Mouse (Mus musculus) heart, postnatal 14 days (tissue): ENCODE results near the gene Dnah3. TPM values are rescaled to one million over a fixed set of nuclear protein-coding genes. Genes with fewer than 3 reads are reported as not detected.

ENCODE experiments used
- DNase-seq, 2 experiments: peaks; one replicate each; pipeline ENCODE4 v3.0.0; 2021 to 2022
- intact Hi-C: fragments of 180-260 bp; cut with DNase I; formaldehyde crosslinking; loops from one replicate; pipeline ENCODE4 v1.15.1; 2025
- long read RNA-seq, 2 experiments: library from polyadenylated mRNA; stranded (forward); transcript quantifications; one replicate each; pipeline ENCODE4 v2.0.0; 2021
- total RNA-seq, 2 experiments: library from RNA; stranded (reverse); gene quantifications; 2 replicates each; pipeline ENCODE4 v1.2.3; 2021

Dnah3 gene
- total RNA-seq = under 1 TPM in 1 of 2 experiments, not detected in 1; 0.29 TPM
- long read RNA-seq, experiment 1 = 0 reads
- long read RNA-seq, experiment 2 = 0 reads

GRCm38 (mm10) chr7:120095180-120095579 is at the start of gene Dnah3:
Gene Dnah3 (minus strand): TSS chr7:120095280.
- DNase-seq = no peak
- intact Hi-C loops = loop anchor here (5.0 kb wide), 2 partner anchors 232 to 248 kb away; partner anchors contain the start of gene Abca15

- intact Hi-C loops = loop anchor here (10.0 kb wide), 1 partner anchor 58 kb away; no protein-coding TSS in a partner anchor
These were observed 47.7 kb upstream of the Dnah3 start for GRCm38 (mm10) chr7:120142743-120143142.

GRCm38 (mm10) chr7:120128951-120129350 is 33.9 kb upstream of the Dnah3 start:
- DNase-seq = no peak
- intact Hi-C loops = loop anchor here (5.0 to 10.0 kb wide), 2 partner anchors 198 to 516 kb away; partner anchors contain the start of gene Abca15

More at GRCm38 (mm10) chr7:120142743-120143142, 47.7 kb upstream of the Dnah3 start:
- DNase-seq = no peak

- no peak for DNase-seq
- intact Hi-C loops = loop anchor here (5.0 to 10.0 kb wide), 2 partner anchors 200 to 517 kb away; partner anchors contain the start of gene Abca15
These were observed 32.6 kb upstream of the Dnah3 start for GRCm38 (mm10) chr7:120127686-120128059.

GRCm38 (mm10) chr7:120126976-120127685 is 32.1 kb upstream of the Dnah3 start:
- intact Hi-C loops = loop anchor here (5.0 to 10.0 kb wide), 2 partner anchors 200 to 518 kb away; partner anchors contain the start of gene Abca15
- no peak for DNase-seq

- peak; percentile 60 to 82 for DNase-seq
- intact Hi-C loops = loop anchor here (1.0 to 10.0 kb wide), 3 partner anchors 78 to 520 kb away; partner anchors contain the start of genes Abca14 and Abca15
These were observed 29.8 kb upstream of the Dnah3 start for GRCm38 (mm10) chr7:120124844-120125243.

- peak; percentile 8 to 21 for DNase-seq
- intact Hi-C loops = loop anchor here (1.0 to 10.0 kb wide), 3 partner anchors 21 to 521 kb away; partner anchors contain the start of genes Abca14 and Tmem159
These were observed 28.7 kb upstream of the Dnah3 start for GRCm38 (mm10) chr7:120123776-120124175.

- intact Hi-C loops = no loop called here
- no peak for DNase-seq
These were observed 22.4 kb upstream of the Dnah3 start for GRCm38 (mm10) chr7:120117529-120117928.

GRCm38 (mm10) chr7:120116976-120117375 is 21.9 kb upstream of the Dnah3 start:
- intact Hi-C loops = no loop called here
- no peak for DNase-seq

- intact Hi-C loops = loop anchor here (10.0 kb wide), 1 partner anchor 715 kb away; no protein-coding TSS in a partner anchor
- DNase-seq = no peak
These were observed 14.6 kb upstream of the Dnah3 start for GRCm38 (mm10) chr7:120109676-120110075.

GRCm38 (mm10) chr7:120106356-120106755 is 11.3 kb upstream of the Dnah3 start:
- DNase-seq = peak in 1 of 2 experiments; percentile 9
- intact Hi-C loops = loop anchor here (10.0 kb wide), 1 partner anchor 718 kb away; no protein-coding TSS in a partner anchor

GRCm38 (mm10) chr7:120104975-120105374 is 9.9 kb upstream of the Dnah3 start:
- intact Hi-C loops = loop anchor here (5.0 to 10.0 kb wide), 2 partner anchors 208 to 720 kb away; partner anchors contain the start of genes Dcun1d3 and Lyrm1

GRCm38 (mm10) chr7:120103019-120103567 is 8.0 kb upstream of the Dnah3 start:
- intact Hi-C loops = loop anchor here (2.0 to 10.0 kb wide), 3 partner anchors 20 to 722 kb away; partner anchors contain the start of genes Dcun1d3 and Lyrm1
- peak; percentile 16 to 32 for DNase-seq

More at GRCm38 (mm10) chr7:120104975-120105374, 9.9 kb upstream of the Dnah3 start:
- no peak for DNase-seq

- DNase-seq = peak; percentile 90 to 91
- intact Hi-C loops = loop anchor here (2.0 to 10.0 kb wide), 3 partner anchors 20 to 722 kb away; partner anchors contain the start of genes Dcun1d3 and Lyrm1
These were observed 7.3 kb upstream of the Dnah3 start, which contains the start of gene Tmem159 for GRCm38 (mm10) chr7:120102164-120102972. Gene Tmem159 (plus strand): TSS chr7:120102353.

- DNase-seq = peak; percentile 76 to 80
- intact Hi-C loops = loop anchor here (5.0 kb wide), 2 partner anchors 229 to 251 kb away; partner anchors contain the start of gene Abca15
These were observed 3.3 kb upstream of the Dnah3 start for GRCm38 (mm10) chr7:120098403-120098802.

GRCm38 (mm10) chr7:120097845-120098244 is 2.8 kb upstream of the Dnah3 start:
- DNase-seq = peak; percentile 62
- intact Hi-C loops = loop anchor here (5.0 kb wide), 2 partner anchors 229 to 251 kb away; partner anchors contain the start of gene Abca15

- intact Hi-C loops = no loop called here
These were observed 864 bp downstream of the Dnah3 start for GRCm38 (mm10) chr7:120094216-120094615.

GRCm38 (mm10) chr7:120093033-120093432 is 2.0 kb downstream of the Dnah3 start:
- no peak for DNase-seq

More at GRCm38 (mm10) chr7:120094216-120094615, 864 bp downstream of the Dnah3 start:
- DNase-seq = no peak

GRCm38 (mm10) chr7:120080177-120080576 is 14.9 kb downstream of the Dnah3 start:
- DNase-seq = no peak

More at GRCm38 (mm10) chr7:120093033-120093432, 2.0 kb downstream of the Dnah3 start:
- intact Hi-C loops = no loop called here

More at GRCm38 (mm10) chr7:120080177-120080576, 14.9 kb downstream of the Dnah3 start:
- intact Hi-C loops = loop anchor here (10.0 kb wide), 1 partner anchor 65 kb away; the partner anchor contains the start of gene Zp2
